Mouse (Mus musculus) cerebellum, adult 9-11 months (tissue): ENCODE measurements at regions not wholly inside any gene's neighbourhood (a gene's known extent, or its start where the extent isn't known, plus 50 kb on each side); places are given as distances from the start of the nearest gene placed in this dataset.

Experiments
- DNase-seq: peaks from one replicate; pipeline ENCODE4 v3.0.0; 2022

GRCm38 (mm10) chr14:47862556-47862955, 214.3 kb downstream of the Ktn1 start:
- DNase-seq, result no peak

DNA sequence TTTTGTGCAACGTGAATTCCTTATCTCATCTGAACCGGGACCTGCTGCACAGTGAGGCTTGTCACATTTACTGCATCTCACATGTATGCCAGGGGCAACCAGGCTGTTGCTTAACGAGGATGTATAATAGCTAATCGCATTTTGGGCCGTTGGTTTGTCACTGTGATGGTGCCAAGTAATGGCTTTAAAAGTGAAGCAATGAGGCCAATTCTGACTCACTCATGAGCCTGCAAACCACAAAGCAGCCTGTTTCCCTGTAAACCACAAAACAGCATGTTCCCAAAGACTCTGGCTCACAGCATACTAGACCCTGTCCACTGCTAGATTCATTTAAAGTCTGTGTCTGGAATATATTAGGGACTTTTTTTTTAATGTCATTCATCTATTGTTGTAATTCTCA, 214.8 kb downstream of the Ktn1 start:
- no peak for DNase-seq

DNA sequence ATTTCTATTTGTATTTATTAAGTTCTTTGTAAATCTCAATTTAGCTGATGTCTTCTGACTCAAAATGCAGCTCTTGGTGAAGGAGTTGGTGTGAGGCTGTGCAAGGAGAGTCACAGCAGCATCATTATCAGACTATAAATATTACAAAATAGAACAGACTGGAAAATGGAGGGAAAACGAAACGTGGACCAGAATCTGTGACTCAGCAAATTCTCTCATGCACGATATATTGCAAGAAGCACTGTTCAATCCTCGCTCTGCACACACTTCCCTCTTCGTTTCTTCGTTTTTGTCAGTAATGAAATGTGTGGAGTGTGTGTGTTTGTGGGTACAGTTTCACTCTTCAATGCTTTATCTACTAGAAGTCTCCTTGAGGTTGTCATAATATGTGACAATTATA, 215.5 kb downstream of the Ktn1 start:
- DNase-seq, result no peak

GRCm38 (mm10) chr14:47867017-47867416, 218.8 kb downstream of the Ktn1 start:
- DNase-seq, result no peak

- DNase-seq, result no peak
Observed at GRCm38 (mm10) chr14:47868258-47868780, 220.1 kb downstream of the Ktn1 start.

DNA sequence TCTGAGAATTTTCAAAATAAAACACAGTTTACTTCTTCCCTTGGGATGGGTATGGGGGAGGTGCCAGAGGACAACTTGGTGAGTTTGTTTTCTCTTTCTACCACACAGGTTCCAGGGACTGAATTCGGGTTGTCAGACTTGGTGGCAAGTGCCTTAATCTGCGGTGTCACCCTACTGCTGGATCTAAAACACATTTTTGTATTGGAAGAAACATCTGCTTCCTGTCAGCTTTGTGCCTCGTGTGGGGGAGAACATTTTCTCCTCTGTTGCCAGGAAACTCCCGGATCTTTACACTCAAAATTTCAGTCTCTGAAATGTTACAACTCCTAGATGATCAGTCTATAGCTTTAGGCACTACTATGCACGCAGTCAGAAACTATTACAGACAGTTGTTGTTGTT, 228.3 kb downstream of the Ktn1 start:
- DNase-seq, result no peak

- no peak for DNase-seq
Observed at GRCm38 (mm10) chr14:47877167-47877566, 228.9 kb downstream of the Ktn1 start.

DNA sequence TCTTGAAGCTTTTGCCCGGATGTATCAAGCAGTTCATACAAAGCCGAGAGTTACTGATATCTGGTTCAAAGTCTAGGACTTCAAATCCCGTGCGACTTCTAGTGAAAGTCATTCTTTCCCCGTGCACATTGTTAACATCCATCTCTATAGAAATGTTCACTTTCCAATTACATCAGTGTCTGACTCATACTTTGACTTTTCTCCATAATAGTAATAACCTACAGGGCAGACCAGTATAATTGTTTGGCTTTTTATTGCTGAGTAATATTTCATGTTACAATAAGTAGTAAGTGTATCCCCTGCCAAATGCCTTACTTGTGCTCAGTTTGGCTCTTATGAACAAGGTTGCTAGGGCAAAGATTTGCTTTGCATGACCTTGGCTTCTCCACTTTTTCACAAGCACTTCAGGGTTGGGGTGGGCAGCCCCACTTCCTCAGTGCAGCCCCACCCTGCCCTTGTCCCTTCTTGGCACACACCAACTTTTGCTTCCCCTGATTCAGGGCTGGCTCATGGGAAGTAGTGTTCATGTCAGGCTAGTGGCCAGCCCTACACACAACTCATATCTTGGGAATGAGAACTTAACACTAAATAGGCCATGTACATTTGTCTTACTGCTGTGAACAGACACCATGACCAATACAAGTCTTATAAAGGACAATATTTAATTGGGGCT, 229.7 kb downstream of the Ktn1 start:
- DNase-seq, result no peak

GRCm38 (mm10) chr14:47885326-47885725, 235.3 kb upstream of the Peli2 start:
- DNase-seq, result no peak

- no peak for DNase-seq
Observed at GRCm38 (mm10) chr14:47890251-47891198, 230.1 kb upstream of the Peli2 start.

DNA sequence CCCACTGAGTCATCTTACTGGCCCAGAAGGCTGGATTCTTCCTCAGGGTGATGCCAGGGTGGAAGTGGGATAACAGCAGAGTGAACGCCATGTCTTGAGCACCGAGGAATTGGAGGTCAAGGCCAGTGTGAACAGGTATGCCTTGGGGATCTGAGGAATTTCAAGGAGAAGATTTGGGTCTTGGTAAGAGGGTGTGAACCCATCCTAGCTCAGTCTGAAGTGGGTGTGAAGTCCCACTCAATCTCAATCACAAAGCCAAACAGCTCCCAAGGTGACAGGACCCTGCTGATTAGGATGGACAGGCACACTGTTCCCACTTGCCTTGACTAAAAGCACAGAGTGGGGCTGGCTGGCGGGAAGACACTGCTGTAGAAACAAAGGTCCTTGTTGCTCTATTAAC, 224.0 kb upstream of the Peli2 start:
- no peak for DNase-seq

DNA sequence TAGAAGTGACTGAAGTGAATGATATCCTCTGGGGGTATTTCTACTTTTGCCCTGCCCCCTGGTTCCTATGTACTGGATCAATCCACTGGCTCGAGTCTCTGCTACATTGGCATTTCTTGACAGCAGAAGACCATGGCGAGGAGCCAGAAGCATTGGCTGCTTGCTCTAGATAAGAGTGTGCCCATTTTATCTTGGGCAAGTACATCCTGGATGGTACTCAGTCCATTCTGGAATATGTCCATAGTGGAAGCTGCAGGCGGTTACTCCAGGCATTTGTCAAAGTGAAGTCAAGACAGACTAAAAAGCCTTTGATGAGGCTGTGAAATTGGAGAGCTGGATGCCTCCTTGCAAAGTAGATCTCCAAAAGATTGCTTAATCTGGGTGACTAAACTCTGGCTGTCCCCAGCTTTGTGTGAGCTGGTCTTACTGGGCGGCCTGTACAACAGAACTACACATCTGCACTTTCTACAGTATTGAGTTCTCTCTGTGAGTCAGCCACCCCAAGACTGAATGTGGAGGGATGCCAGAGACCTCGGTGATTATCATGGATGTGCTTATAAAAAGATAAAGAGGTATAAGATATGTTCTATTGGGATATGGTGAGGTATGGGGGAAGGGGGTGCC, 222.6 kb upstream of the Peli2 start:
- DNase-seq, result no peak

DNA sequence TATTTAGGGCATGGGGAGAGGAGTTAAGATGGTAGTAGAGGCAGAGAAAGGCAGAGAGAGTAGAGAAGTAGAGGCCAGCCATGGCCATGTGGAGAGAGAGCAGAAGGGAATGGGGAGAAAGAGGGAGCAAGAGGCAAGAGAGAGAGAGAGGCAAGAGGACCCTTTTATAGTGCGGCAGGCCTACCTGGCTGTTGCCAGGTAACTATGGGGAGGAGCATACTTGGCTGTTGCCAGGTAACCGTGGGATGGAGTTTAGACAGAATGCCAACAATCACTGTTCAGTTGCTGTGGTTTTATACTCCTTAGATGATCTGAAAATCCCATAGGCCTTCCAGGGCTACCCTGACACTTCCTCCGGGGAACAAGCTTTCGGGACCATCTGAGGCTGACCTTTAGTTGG, 222.0 kb upstream of the Peli2 start:
- no peak for DNase-seq

- no peak for DNase-seq
Observed at GRCm38 (mm10) chr14:47905334-47905733, 215.3 kb upstream of the Peli2 start.

DNA sequence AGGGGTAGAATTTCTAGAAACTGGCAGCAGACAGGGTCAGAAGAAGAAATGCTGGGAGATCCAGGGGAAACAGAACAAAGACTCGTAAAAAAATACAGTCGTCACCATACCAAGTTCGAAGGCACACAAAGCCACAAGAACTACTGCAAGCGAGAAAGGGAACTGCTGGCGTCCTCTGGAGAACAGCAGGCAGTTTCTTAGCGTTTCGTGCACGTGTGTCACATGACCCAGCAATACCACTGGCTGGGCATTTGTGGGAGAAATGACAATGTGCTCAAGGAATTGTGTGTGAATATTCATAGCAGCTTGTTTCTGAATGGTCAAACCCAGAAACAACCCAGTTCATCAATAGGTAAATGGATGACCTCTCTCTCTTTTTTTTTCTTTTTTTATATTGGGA, 211.5 kb upstream of the Peli2 start:
- no peak for DNase-seq

- no peak for DNase-seq
Observed at GRCm38 (mm10) chr14:47910741-47911295, 209.8 kb upstream of the Peli2 start.

DNA sequence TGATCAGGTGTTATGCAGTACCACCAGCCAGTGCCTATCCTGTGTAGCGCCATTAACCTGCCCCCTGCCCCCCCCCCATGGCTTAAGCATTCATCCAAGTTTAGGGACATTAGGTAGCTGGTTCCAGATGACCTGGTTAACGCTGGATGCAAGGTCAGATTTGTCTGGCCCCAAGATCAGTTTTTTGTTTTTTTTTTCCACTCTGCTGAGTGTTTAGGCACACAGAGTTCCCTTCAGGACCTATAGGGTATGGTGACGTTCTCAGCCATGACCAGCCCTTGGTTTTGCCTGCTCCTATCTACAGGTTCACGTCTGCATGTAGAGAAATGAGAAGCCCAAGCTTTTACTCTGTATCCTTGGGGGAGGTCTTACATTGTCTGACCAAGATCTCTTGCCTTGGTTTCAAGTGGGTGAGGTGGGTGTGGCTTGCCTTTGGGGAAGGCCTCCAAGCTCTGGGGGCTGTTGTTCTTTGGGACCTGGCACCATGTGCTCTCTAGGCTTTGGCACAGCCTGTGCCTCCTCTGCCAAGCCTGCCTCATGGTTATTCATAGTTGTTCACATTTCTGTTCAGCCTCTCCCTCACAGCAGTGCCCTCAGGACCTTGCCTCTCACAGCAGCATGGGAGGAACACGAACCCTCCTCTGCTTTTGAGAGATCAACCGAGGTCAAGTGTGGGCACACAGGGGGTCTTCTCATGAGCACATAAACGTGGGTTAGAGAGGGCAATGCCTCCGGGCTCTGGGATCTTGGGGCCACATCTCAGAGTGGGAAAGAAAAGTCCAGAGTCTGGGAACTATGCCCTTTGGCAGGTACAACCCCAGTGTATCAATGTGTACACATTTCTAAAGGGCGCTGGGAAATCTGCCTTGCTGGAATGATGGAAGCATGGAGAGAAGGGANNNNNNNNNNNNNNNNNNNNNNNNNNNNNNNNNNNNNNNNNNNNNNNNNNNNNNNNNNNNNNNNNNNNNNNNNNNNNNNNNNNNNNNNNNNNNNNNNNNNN, 208.8 kb upstream of the Peli2 start:
- peak; percentile 28 for DNase-seq

DNA sequence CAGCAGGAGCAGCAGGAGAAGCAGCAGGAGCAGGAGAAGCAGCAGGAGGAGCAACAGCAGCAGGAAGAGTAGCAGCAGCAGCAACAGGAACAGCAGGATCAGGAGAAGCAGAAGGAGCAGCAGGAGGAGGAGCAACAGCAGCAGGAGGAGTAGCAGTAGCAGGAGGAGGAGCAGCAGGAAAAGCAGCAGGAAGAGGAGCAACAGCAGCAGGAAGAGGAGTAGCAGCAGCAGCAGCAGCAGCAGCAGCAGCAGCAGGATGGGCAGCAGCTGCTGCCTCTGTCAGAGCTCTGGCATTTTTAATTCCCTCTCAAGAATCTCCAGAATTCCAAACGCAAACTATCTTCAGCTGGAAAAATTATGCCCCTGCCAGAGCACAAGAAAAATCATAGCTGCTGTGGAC, 205.0 kb upstream of the Peli2 start:
- no peak for DNase-seq

DNA sequence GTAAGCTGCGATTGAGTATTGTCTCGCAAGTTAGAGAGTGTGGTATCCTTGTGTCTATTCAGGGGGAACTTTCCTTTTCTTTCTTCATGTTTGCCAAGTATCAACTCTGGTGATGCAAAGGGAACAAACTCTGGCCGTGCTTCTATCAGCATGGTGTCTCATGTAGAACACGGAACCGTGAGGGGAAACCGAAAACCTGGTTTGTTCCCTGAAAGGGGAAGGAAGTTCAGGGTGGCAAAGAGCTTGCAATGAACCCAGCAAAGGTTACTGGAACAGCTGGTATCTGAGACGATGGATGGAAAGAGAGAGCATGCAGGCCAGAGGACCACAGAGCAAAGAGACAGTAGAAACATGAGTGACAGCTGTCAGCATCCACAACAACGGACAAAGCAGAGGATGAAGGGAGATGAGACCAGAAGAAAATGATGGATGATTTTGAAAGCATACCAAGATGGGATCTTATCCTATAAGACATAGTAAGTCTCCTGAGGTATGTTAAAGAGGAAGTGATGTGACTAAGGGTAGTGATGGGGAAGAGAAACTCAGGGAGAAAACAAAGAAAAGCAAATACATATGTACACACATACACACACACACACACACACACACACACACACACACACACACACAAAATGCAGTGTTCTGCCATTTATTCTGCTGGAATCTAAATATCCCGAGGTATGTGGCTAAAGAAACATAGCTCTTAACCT, 199.8 kb upstream of the Peli2 start:
- DNase-seq, result no peak

DNA sequence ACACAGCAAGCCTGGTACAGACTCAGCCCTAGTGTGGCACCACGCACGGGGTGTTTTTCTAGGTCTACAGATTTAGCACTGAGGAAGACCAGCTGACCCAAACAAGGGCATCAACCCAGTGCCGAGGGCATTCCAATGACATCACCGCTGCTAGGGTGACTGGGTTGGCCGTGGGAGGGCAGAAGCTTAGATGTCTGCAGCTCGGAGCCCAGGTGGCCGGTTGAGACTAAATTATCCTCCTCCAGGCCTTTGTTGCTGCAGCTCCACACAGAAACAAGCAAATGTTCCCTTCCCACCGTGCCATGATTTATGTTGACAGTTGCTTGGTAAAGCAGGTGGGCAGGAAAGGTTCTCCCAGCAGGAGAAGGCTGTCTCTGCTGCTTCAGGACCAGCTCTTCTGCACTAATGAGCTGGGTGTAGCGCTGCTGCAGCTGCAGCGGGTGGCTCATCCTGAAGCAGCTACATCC, 198.8 kb upstream of the Peli2 start:
- peak; percentile 14 for DNase-seq

DNA sequence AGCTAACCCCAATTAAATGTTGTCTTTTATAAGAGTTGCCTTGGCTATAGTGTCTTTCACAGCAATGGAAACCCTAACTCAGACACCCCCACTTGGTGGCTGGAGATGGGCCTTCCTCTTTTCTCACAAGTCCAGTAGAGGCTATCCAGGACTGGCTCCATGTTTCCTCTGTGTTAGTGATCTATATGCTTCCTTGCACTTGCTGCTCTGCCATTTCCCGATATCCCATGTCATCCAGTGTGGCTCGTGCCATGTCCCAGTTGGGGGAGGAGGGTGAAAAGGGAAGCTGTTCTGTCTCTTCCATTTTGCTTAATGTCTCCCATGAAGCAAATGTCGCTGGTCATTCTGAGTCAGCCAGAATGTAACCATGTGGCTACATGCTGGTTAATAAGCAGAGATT, 194.2 kb upstream of the Peli2 start:
- no peak for DNase-seq
